Mouse (Mus musculus): Measurements from ENCODE around the gene Olfr46.
"Not testable (repeated sequence)": the region's sequence is repeated elsewhere in the genome, so short reads cannot be mapped to it uniquely, and the experiment has no call there.

Gene Olfr46

GRCm38 (mm10) chr7:140600969-140601368, at the start of gene Olfr46:
TSS of gene Olfr46 (plus strand) at chr7:140601269.
- DNase-seq (ENCODE audit: low spot score): not testable (repeated sequence)

GRCm38 (mm10) chr7:140567586-140567985, 33.5 kb upstream of the Olfr46 start, which contains the start of gene Olfr538:
TSS of gene Olfr538 (plus strand) at chr7:140567886.
- no peak for DNase-seq (ENCODE audit: low spot score)

DNA sequence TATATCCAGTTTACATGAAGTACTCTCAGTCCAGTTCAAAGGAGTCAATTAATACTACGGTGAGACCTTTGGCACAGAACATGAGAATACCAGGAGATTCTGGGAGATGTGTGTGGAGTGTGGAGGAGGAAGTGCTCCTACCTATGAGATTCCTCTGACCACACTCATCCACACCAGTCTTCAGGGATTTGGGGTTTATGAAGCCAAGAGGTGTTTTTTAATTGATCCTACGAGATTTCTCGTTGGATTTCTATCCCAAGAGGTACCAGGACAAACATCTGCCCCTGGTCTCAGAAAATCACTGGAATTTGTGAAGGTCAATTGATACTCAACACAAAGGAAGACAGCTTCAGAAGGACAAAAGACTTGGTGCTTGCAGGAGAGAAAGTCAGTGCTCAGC, 27.6 kb downstream of the Olfr46 start, which contains the start of gene Olfr61:
Olfr61 (plus strand) TSS at position 301 of the 400 bp plus-strand sequence.
- DNase-seq (ENCODE audit: low spot score): not testable (repeated sequence)

GRCm38 (mm10) chr7:140630559-140630958, 29.5 kb downstream of the Olfr46 start:
- no peak for DNase-seq (ENCODE audit: low spot score)

GRCm38 (mm10) chr7:140646152-140646551, 45.1 kb downstream of the Olfr46 start, which contains the start of gene Olfr53:
TSS of gene Olfr53 (plus strand) at chr7:140646452.
- no peak for DNase-seq (ENCODE audit: low spot score)

DNA sequence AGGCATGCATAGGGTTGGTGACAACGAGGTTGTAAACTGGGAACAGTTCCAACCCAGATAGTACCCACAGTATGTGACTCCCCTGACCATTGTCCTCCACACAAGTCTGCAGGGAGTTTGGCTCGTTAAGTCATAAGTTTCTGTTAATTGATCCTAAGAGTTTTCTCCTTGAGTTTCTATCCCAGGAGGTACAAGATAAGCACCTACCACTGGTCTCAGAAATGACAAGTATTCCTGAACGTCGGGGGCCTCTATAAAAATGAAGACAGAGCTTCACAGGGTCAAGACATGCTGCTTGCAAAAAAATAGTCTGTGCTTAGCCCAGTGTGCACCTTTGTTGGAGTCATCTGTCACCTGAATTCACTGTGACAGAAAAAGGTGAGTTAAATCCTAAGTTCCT, 58.6 kb downstream of the Olfr46 start, which contains the start of gene Olfr539:
Olfr539 (plus strand) TSS at position 301 of the 400 bp plus-strand sequence.
- DNase-seq (ENCODE audit: low spot score): no peak

Data from ovary, postnatal 10 days (tissue).